8 mouse cellular contexts compared by ENCODE assay signal in the genomic region with DNA sequence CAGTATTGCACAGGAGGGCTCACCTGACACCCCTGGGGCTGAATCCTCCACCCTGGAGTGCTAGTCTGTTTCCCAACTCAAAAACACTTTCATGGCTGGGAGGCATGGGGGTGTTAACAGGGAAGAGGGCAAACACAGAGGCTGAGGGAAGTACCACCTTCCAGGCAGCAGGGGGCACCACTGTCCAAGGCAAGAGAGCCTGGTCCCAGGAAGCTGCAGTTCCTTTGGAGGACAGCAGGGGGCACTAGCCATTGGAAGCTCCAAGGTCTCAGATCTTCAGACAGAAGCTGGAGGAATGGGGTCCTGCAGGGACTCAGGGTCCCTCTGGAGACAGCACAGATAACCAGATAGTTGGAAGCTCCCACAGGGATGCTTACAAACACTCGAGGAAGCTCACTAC. TPM values are rescaled to one million over a fixed set of nuclear protein-coding genes. Genes with fewer than 3 reads are reported as not detected.
DNase-seq lines count a peak whose midpoint lies in the region; ATAC-seq and TF ChIP-seq lines count a peak whose summit lies in the region.

No protein-coding gene starts in this region.

- WGBS in heart, embryonic 11.5 days (ENCODE audit: insufficient replicate concordance), result 11% methylated on average over 1 of the region's 1 CpGs
- 29% methylated on average over 1 of the region's 1 CpGs for WGBS in kidney, adult 2 months
- WGBS in limb, embryonic 12.5 days, result 18% methylated on average over 1 of the region's 1 CpGs
- 33% methylated on average over 1 of the region's 1 CpGs for WGBS in midbrain, postnatal 0 days

- H3K9me3 ChIP-seq in heart, embryonic 11.5 days (replicated peaks; ENCODE audit: control insufficient read depth, low read length), result no peaks in the 10 kb centered on the region
- no peaks in the 10 kb centered on the region for H3K9me3 ChIP-seq in limb, embryonic 12.5 days
- no peaks in the 10 kb centered on the region for H3K9me3 ChIP-seq in midbrain, postnatal 0 days (ENCODE audit: low read length)

- H3K4me2 ChIP-seq in heart, embryonic 11.5 days, result no peak overlapping the region
- no peak overlapping the region for H3K4me2 ChIP-seq in limb, embryonic 12.5 days
- H3K4me2 ChIP-seq in midbrain, postnatal 0 days (ENCODE audit: low read depth, low read length, poor library complexity, severe bottlenecking), result no peak overlapping the region

- TF ChIP-seq CTCF in kidney, adult 2 months (conservative IDR thresholded peaks at IDR 0.05; ENCODE audit: insufficient read depth, insufficient read length, low read depth, low read length), result peak; percentile 100; the same call in 1 of the 2 replicates
- TF ChIP-seq CTCF in midbrain, postnatal 0 days (IDR thresholded peaks at IDR 0.05), result peak; percentile 100

- DNase-seq in heart, adult 18-20 months, result peak; percentile 81 to 96
- peak; percentile 91 for DNase-seq in embryo, embryonic 10 days (ENCODE audit: low spot score)
- DNase-seq in gastrocnemius, postnatal 25 days, result peak; percentile 66
- DNase-seq in kidney, adult 2 months, result peak; percentile 87
- peak; percentile 92 for DNase-seq in midbrain, postnatal 0 days (ENCODE audit: low spot score)
- peak; percentile 76 to 89 for DNase-seq in spleen, postnatal 10 days (ENCODE audit: low spot score in 2 of 2)

- TF ChIP-seq POLR2A in kidney, adult 2 months (IDR thresholded peaks at IDR 0.05; ENCODE audit: low read depth, low read length), result no peak

- peaks cover 12% of the 10 kb centered on the region for H3K4me1 ChIP-seq in heart, embryonic 11.5 days (ENCODE audit: control insufficient read depth, insufficient read depth, low read length)
- no peaks in the 10 kb centered on the region for H3K4me1 ChIP-seq in kidney, adult 2 months (ENCODE audit: control insufficient read depth, insufficient read depth, low read length)
- no peaks in the 10 kb centered on the region for H3K4me1 ChIP-seq in limb, embryonic 12.5 days (replicated peaks)
- H3K4me1 ChIP-seq in midbrain, postnatal 0 days (ENCODE audit: insufficient read depth, low read length), result peaks cover 6% of the 10 kb centered on the region; the same call in 1 of the 2 replicates

- peaks cover 2% of the 10 kb centered on the region; the same call in 1 of the 2 replicates for H3K36me3 ChIP-seq in heart, embryonic 11.5 days (ENCODE audit: control insufficient read depth, insufficient read depth, low read length)
- no peaks in the 10 kb centered on the region for H3K36me3 ChIP-seq in kidney, adult 2 months (ENCODE audit: control insufficient read depth, insufficient read depth, low read length)
- no peaks in the 10 kb centered on the region for H3K36me3 ChIP-seq in limb, embryonic 12.5 days
- H3K36me3 ChIP-seq in midbrain, postnatal 0 days (ENCODE audit: insufficient read depth, low read length), result peaks cover 17% of the 10 kb centered on the region; the same call in 1 of the 2 replicates

- H3K27me3 ChIP-seq in heart, embryonic 11.5 days (ENCODE audit: control insufficient read depth, insufficient read depth, low read length), result no peaks in the 10 kb centered on the region
- H3K27me3 ChIP-seq in kidney, adult 2 months (replicated peaks; ENCODE audit: control insufficient read depth, insufficient read depth, low read length), result no peaks in the 10 kb centered on the region
- no peaks in the 10 kb centered on the region for H3K27me3 ChIP-seq in limb, embryonic 12.5 days
- no peaks in the 10 kb centered on the region for H3K27me3 ChIP-seq in midbrain, postnatal 0 days (ENCODE audit: insufficient read depth, low read length)

- ATAC-seq in heart, embryonic 11.5 days (replicated peaks; ENCODE audit: insufficient number of reproducible peaks, low FRiP score, low TSS enrichment), result no peak
- ATAC-seq in limb, embryonic 12.5 days (ENCODE audit: insufficient number of reproducible peaks, insufficient read depth, low FRiP score, low TSS enrichment, low read depth), result peak; percentile 32; the same call in 1 of the 2 replicates
- no peak for ATAC-seq in midbrain, postnatal 0 days (ENCODE audit: low FRiP score)

- no peak overlapping the region for H3K4me3 ChIP-seq in heart, embryonic 11.5 days (ENCODE audit: low read depth, low read length)
- H3K4me3 ChIP-seq in kidney, adult 2 months (ENCODE audit: insufficient read depth, low read depth, low read length), result no peak overlapping the region
- H3K4me3 ChIP-seq in limb, embryonic 12.5 days (replicated peaks), result no peak overlapping the region
- H3K4me3 ChIP-seq in midbrain, postnatal 0 days (ENCODE audit: low read depth, low read length), result no peak overlapping the region

- H3K27ac ChIP-seq in heart, embryonic 11.5 days (ENCODE audit: low read depth, low read length), result no peak overlapping the region
- no peak overlapping the region for H3K27ac ChIP-seq in kidney, adult 2 months (ENCODE audit: insufficient read depth, low read depth, low read length)
- no peak overlapping the region for H3K27ac ChIP-seq in limb, embryonic 12.5 days
- no peak overlapping the region for H3K27ac ChIP-seq in midbrain, postnatal 0 days (ENCODE audit: low read depth, low read length)

- H3K9ac ChIP-seq in heart, embryonic 11.5 days (ENCODE audit: low read depth, low read length), result no peak overlapping the region
- H3K9ac ChIP-seq in limb, embryonic 12.5 days (replicated peaks), result no peak overlapping the region
- no peak overlapping the region for H3K9ac ChIP-seq in midbrain, postnatal 0 days (replicated peaks; ENCODE audit: low read length, poor library complexity, severe bottlenecking)

RNA-seq across cellular contexts. Expression of gene Crybb3, which starts 18.2 kb away (rescaled TPM):
- under 1 TPM; 0.23 to 0.55 TPM for total RNA-seq in heart, adult 18-20 months (2021)
- polyA plus RNA-seq in heart, embryonic 11.5 days (2014; fragmentation: Nextera tagmentation; extraction: Ambion mirVana), result 0.56 and 0.77 TPM in 2 replicates
- 1 to 10 TPM in 1 of 2 experiments, under 1 TPM in 1; 0.62 to 1.5 TPM for total RNA-seq in gastrocnemius, postnatal 25 days (2021)
- 1.5 and 2.8 TPM in 2 replicates for polyA plus RNA-seq in kidney, adult 2 months (2012; rRNA removed)
- 1.4 TPM in 2 replicates for polyA plus RNA-seq in limb, embryonic 12.5 days (2016; fragmentation: Nextera tagmentation; extraction: Ambion mirVana)
- total RNA-seq in midbrain, postnatal 0 days (2014; rRNA removed), result 1.4 and 3.0 TPM in 2 replicates
- polyA plus RNA-seq in midbrain, postnatal 0 days (2015; fragmentation: Nextera tagmentation; extraction: Ambion mirVana), result 2.2 and 3.1 TPM in 2 replicates

RNA-seq across cellular contexts. Expression of gene Crybb2, which starts 29.6 kb away (rescaled TPM):
- total RNA-seq in heart, adult 18-20 months (2021), result not detected
- not detected in 2 replicates for polyA plus RNA-seq in heart, embryonic 11.5 days (2014; fragmentation: Nextera tagmentation; extraction: Ambion mirVana)
- total RNA-seq in gastrocnemius, postnatal 25 days (2021), result not detected
- polyA plus RNA-seq in kidney, adult 2 months (2012; rRNA removed), result not detected in 2 replicates
- not detected in 2 replicates for polyA plus RNA-seq in limb, embryonic 12.5 days (2016; fragmentation: Nextera tagmentation; extraction: Ambion mirVana)
- not detected in 2 replicates for total RNA-seq in midbrain, postnatal 0 days (2014; rRNA removed)
- not detected in 2 replicates for polyA plus RNA-seq in midbrain, postnatal 0 days (2015; fragmentation: Nextera tagmentation; extraction: Ambion mirVana)
